Mouse (Mus musculus) neural tube, embryonic 13.5 days (tissue): ENCODE data around the gene Wdtc1. TPM values are rescaled to one million over a fixed set of nuclear protein-coding genes. Genes with fewer than 3 reads are reported as not detected.

Source experiments
- ATAC-seq: fragments of 200-750 bp; cut with Nextera tagmentation; 2 replicates; pipeline ENCODE4 v1.8.0; 2017; ENCODE audit warnings: low read depth, mild to moderate bottlenecking, moderate TSS enrichment, moderate library complexity
- H3K27ac ChIP-seq: fragments of 300-500 bp; sonication (generic); replicated peaks from 2 replicates; pipeline ENCODE4 v1.5.1; 2015; ENCODE audit warnings: moderate library complexity, mild to moderate bottlenecking, inconsistent platforms
- H3K27me3 ChIP-seq: fragments of 300-500 bp; sonication (generic); 2 replicates; pipeline ENCODE4 v1.6.1; 2015; ENCODE audit warnings: mild to moderate bottlenecking, inconsistent platforms
- H3K36me3 ChIP-seq: fragments of 300-500 bp; sonication (generic); 2 replicates; pipeline ENCODE4 v1.6.1; 2015; ENCODE audit warnings: mild to moderate bottlenecking, inconsistent platforms
- H3K4me1 ChIP-seq: fragments of 300-500 bp; sonication (generic); replicated peaks from 2 replicates; pipeline ENCODE4 v1.6.1; 2015; ENCODE audit warnings: inconsistent platforms
- H3K4me2 ChIP-seq: fragments of 300-500 bp; sonication (generic); 2 replicates; pipeline ENCODE4 v1.6.1; 2015; ENCODE audit warnings: inconsistent platforms, mild to moderate bottlenecking, moderate library complexity
- H3K4me3 ChIP-seq: fragments of 300-500 bp; sonication (generic); 2 replicates; pipeline ENCODE4 v1.5.1; 2015; ENCODE audit warnings: mild to moderate bottlenecking, inconsistent platforms
- H3K9ac ChIP-seq: fragments of 300-500 bp; sonication (generic); 2 replicates; pipeline ENCODE4 v1.6.1; 2015; ENCODE audit warnings: moderate library complexity, mild to moderate bottlenecking, inconsistent platforms
- H3K9me3 ChIP-seq: fragments of 300-500 bp; sonication (generic); 2 replicates; pipeline ENCODE4 v1.6.1; 2016; ENCODE audit warnings: inconsistent platforms
- WGBS: fragments of 180-500 bp; shearing (Covaris S2); methylation state at CpG from one replicate; pipeline ENCODE4 v1.1.7; 2015; 5-methylcytosine and 5-hydroxymethylcytosine counted together
- polyA plus RNA-seq: library from polyadenylated mRNA; unstranded; fragments of >200 nt; fragmentation: Nextera tagmentation; extraction: Ambion mirVana; gene quantifications from 2 replicates; pipeline ENCODE4 v1.2.1, GENCODE M21; 2015

Wdtc1 gene
- polyA plus RNA-seq, 1 experiment from 2014 or later: 21.9 TPM

- 84% methylated on average over 2 of the region's 2 CpGs for WGBS
- Histone ChIP-seq H3K4me2 (no peak overlapping the region), H3K9me3 (no peaks in the 10 kb centered on the region), H3K27ac (no peak overlapping the region), H3K27me3 (no peaks in the 10 kb centered on the region; the same call in 1 of the 2 replicates), H3K9ac (no peak overlapping the region), H3K36me3 (no peaks in the 10 kb centered on the region), H3K4me3 (no peak overlapping the region), H3K4me1 (peaks cover 20% of the 10 kb centered on the region)
- no peak for ATAC-seq
These were observed 13.1 kb downstream of the Wdtc1 start for GRCm38 (mm10) chr4:133340217-133340616.

GRCm38 (mm10) chr4:133339148-133339749, 14.0 kb downstream of the Wdtc1 start:
- ATAC-seq: peak; percentile 96
- Histone ChIP-seq H3K4me3 (peak overlapping the region; percentile 64), H3K9ac (peak overlapping the region; percentile 95), H3K27ac (peak overlapping the region; percentile 87), H3K27me3 (no peaks in the 10 kb centered on the region; the same call in 1 of the 2 replicates), H3K4me2 (peak overlapping the region; percentile 78), H3K4me1 (peaks cover 20% of the 10 kb centered on the region), H3K9me3 (no peaks in the 10 kb centered on the region), H3K36me3 (no peaks in the 10 kb centered on the region)
- 1% methylated on average over 59 of the region's 60 CpGs for WGBS

- H3K9me3 ChIP-seq: no peaks in the 10 kb centered on the region
- peaks cover 20% of the 10 kb centered on the region for H3K4me1 ChIP-seq
- H3K27me3 ChIP-seq: no peaks in the 10 kb centered on the region; the same call in 1 of the 2 replicates
- H3K27ac ChIP-seq: peak overlapping the region; percentile 87
- WGBS: under 1% methylated on average over 33 of the region's 39 CpGs
- ATAC-seq: peak; percentile 48
- peak overlapping the region; percentile 64 for H3K4me3 ChIP-seq
- H3K4me2 ChIP-seq: peak overlapping the region; percentile 78
- peak overlapping the region; percentile 95 for H3K9ac ChIP-seq
- no peaks in the 10 kb centered on the region for H3K36me3 ChIP-seq
These were observed 14.7 kb downstream of the Wdtc1 start for GRCm38 (mm10) chr4:133338521-133339095.

- 13% methylated on average over 14 of the region's 14 CpGs for WGBS
- Histone ChIP-seq H3K9me3 (no peaks in the 10 kb centered on the region), H3K4me2 (peak overlapping the region; percentile 78), H3K4me3 (peak overlapping the region; percentile 64), H3K9ac (peak overlapping the region; percentile 95), H3K36me3 (no peaks in the 10 kb centered on the region), H3K27me3 (no peaks in the 10 kb centered on the region), H3K27ac (0 out of 2 replicates have a peak overlapping the region, but pooled peaks have one; percentile 23), H3K4me1 (peaks cover 20% of the 10 kb centered on the region)
- ATAC-seq: no peak
These were observed 15.3 kb downstream of the Wdtc1 start for GRCm38 (mm10) chr4:133337833-133338520.

GRCm38 (mm10) chr4:133333306-133333705, 20.0 kb downstream of the Wdtc1 start:
- H3K27ac ChIP-seq: no peak overlapping the region
- no peak overlapping the region for H3K4me2 ChIP-seq
- H3K36me3 ChIP-seq: no peaks in the 10 kb centered on the region
- H3K9me3 ChIP-seq: no peaks in the 10 kb centered on the region
- no peak for ATAC-seq
- H3K9ac ChIP-seq: no peak overlapping the region
- 69% methylated on average over 6 of the region's 6 CpGs for WGBS
- H3K4me1 ChIP-seq: peaks cover 19% of the 10 kb centered on the region
- no peaks in the 10 kb centered on the region for H3K27me3 ChIP-seq
- no peak overlapping the region for H3K4me3 ChIP-seq

- 68% methylated on average over 4 of the region's 4 CpGs for WGBS
- ATAC-seq: no peak
These were observed 23.0 kb downstream of the Wdtc1 start for GRCm38 (mm10) chr4:133330296-133330695.

GRCm38 (mm10) chr4:133328129-133328528, 25.2 kb downstream of the Wdtc1 start:
- 87% methylated on average over 7 of the region's 7 CpGs for WGBS

More at GRCm38 (mm10) chr4:133330296-133330695, 23.0 kb downstream of the Wdtc1 start:
- H3K9me3 ChIP-seq: no peaks in the 10 kb centered on the region
- H3K27me3 ChIP-seq: no peaks in the 10 kb centered on the region
- H3K27ac ChIP-seq: no peak overlapping the region
- no peak overlapping the region for H3K9ac ChIP-seq
- peaks cover 6% of the 10 kb centered on the region for H3K4me1 ChIP-seq
- H3K36me3 ChIP-seq: no peaks in the 10 kb centered on the region
- H3K4me2 ChIP-seq: no peak overlapping the region
- no peak overlapping the region for H3K4me3 ChIP-seq

GRCm38 (mm10) chr4:133319667-133320066, 33.6 kb downstream of the Wdtc1 start:
- Histone ChIP-seq H3K27me3 (no peaks in the 10 kb centered on the region), H3K9ac (no peak overlapping the region), H3K9me3 (no peaks in the 10 kb centered on the region), H3K36me3 (peaks cover 38% of the 10 kb centered on the region), H3K4me1 (no peaks in the 10 kb centered on the region), H3K4me3 (no peak overlapping the region), H3K4me2 (no peak overlapping the region), H3K27ac (no peak overlapping the region)
- 92% methylated on average over 3 of the region's 3 CpGs for WGBS
- ATAC-seq: no peak

More at GRCm38 (mm10) chr4:133328129-133328528, 25.2 kb downstream of the Wdtc1 start:
- H3K36me3 ChIP-seq: 0 out of 2 replicates have a peak, but pooled peaks cover 4% of the 10 kb centered on the region
- no peaks in the 10 kb centered on the region for H3K9me3 ChIP-seq
- no peaks in the 10 kb centered on the region for H3K27me3 ChIP-seq
- no peak overlapping the region for H3K9ac ChIP-seq
- ATAC-seq: no peak
- H3K27ac ChIP-seq: no peak overlapping the region
- H3K4me3 ChIP-seq: no peak overlapping the region
- H3K4me1 ChIP-seq: peaks cover 6% of the 10 kb centered on the region
- H3K4me2 ChIP-seq: no peak overlapping the region

- no peaks in the 10 kb centered on the region for H3K9me3 ChIP-seq
- H3K4me2 ChIP-seq: no peak overlapping the region
- no peak overlapping the region for H3K4me3 ChIP-seq
- no peaks in the 10 kb centered on the region for H3K27me3 ChIP-seq
- peaks cover 31% of the 10 kb centered on the region; the same call in 1 of the 2 replicates for H3K36me3 ChIP-seq
- no peaks in the 10 kb centered on the region for H3K4me1 ChIP-seq
- H3K27ac ChIP-seq: no peak overlapping the region
- H3K9ac ChIP-seq: no peak overlapping the region
- ATAC-seq: no peak
- WGBS: 89% methylated on average over 5 of the region's 5 CpGs
These were observed 37.3 kb downstream of the Wdtc1 start for GRCm38 (mm10) chr4:133315991-133316390.

- Histone ChIP-seq H3K4me3 (no peak overlapping the region), H3K36me3 (peaks cover 22% of the 10 kb centered on the region; the same call in 1 of the 2 replicates), H3K4me1 (no peaks in the 10 kb centered on the region), H3K4me2 (no peak overlapping the region), H3K9ac (no peak overlapping the region), H3K27me3 (no peaks in the 10 kb centered on the region), H3K27ac (no peak overlapping the region), H3K9me3 (no peaks in the 10 kb centered on the region)
- WGBS: 89% methylated on average over 8 of the region's 8 CpGs
- no peak for ATAC-seq
These were observed 38.4 kb downstream of the Wdtc1 start for GRCm38 (mm10) chr4:133314896-133315295.

- H3K27ac ChIP-seq: no peak overlapping the region
- H3K4me2 ChIP-seq: no peak overlapping the region
- no peaks in the 10 kb centered on the region for H3K9me3 ChIP-seq
- H3K9ac ChIP-seq: no peak overlapping the region
- H3K4me1 ChIP-seq: no peaks in the 10 kb centered on the region
- no peaks in the 10 kb centered on the region for H3K27me3 ChIP-seq
- H3K36me3 ChIP-seq: peaks cover 32% of the 10 kb centered on the region
- 0% methylated on average over 3 of the region's 3 CpGs for WGBS
- H3K4me3 ChIP-seq: no peak overlapping the region
- ATAC-seq: no peak
These were observed 43.3 kb downstream of the Wdtc1 start for GRCm38 (mm10) chr4:133309948-133310347.

- 36% methylated on average over 3 of the region's 3 CpGs for WGBS
- H3K36me3 ChIP-seq: peaks cover 43% of the 10 kb centered on the region
These were observed 46.0 kb downstream of the Wdtc1 start for GRCm38 (mm10) chr4:133307331-133307730.

More at GRCm38 (mm10) chr4:133307331-133307730, 46.0 kb downstream of the Wdtc1 start:
- H3K27ac ChIP-seq: no peak overlapping the region
- no peak overlapping the region for H3K4me2 ChIP-seq
- no peaks in the 10 kb centered on the region for H3K9me3 ChIP-seq
- no peak overlapping the region for H3K9ac ChIP-seq
- no peak for ATAC-seq
- peaks cover 2% of the 10 kb centered on the region; the same call in 1 of the 2 replicates for H3K4me1 ChIP-seq
- H3K4me3 ChIP-seq: no peak overlapping the region
- no peaks in the 10 kb centered on the region for H3K27me3 ChIP-seq
